Mouse (Mus musculus): ENCODE data around the gene Fry. TPM values are rescaled to one million over a fixed set of nuclear protein-coding genes. Genes with fewer than 3 reads are reported as not detected.

The Fry gene
- total and polyA plus RNA-seq, 2 experiments from 2014 or later: 47.6 to 130 TPM

DNA sequence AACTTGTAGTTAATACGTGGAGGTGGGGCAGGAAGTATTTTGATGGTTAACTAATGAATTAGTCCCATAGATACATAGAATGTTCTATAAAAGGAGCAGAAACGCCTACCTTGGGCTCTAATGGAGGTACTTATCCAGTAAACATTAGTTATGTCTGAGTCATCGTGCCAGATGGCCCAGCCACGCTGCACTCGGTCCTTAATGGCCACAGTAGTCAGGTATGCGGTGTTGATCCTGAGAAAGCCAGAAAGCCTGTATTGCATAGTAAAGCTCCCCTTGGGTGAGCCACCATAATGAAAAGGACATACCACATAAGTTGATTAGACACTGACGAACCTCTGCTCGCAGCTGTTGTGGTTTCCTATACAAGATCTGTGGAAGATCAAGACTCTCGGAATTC is 7.5 kb downstream of the Fry start:
- Histone ChIP-seq H3K4me1 (ENCODE audit: insufficient read depth) (peaks cover 6% of the 10 kb centered on the region; the same call in 1 of the 2 replicates), H3K27me3 (ENCODE audit: insufficient read depth, low read length) (no peaks in the 10 kb centered on the region), H3K36me3 (ENCODE audit: insufficient read depth) (no peaks in the 10 kb centered on the region), H3K27ac (ENCODE audit: low read depth, low read length) (no peak overlapping the region), H3K4me3 (ENCODE audit: low read depth, low read length) (no peak overlapping the region), H3K9me3 (ENCODE audit: low read length) (no peaks in the 10 kb centered on the region), H3K4me2 (ENCODE audit: low read depth) (no peak overlapping the region), H3K9ac (no peak overlapping the region)
- 90% methylated on average over 9 of the region's 9 CpGs for WGBS
- ATAC-seq (no peak), DNase-seq (no peak)
- TF ChIP-seq CTCF (IDR thresholded peaks at IDR 0.05; ENCODE audit: low read depth): no peak

DNA sequence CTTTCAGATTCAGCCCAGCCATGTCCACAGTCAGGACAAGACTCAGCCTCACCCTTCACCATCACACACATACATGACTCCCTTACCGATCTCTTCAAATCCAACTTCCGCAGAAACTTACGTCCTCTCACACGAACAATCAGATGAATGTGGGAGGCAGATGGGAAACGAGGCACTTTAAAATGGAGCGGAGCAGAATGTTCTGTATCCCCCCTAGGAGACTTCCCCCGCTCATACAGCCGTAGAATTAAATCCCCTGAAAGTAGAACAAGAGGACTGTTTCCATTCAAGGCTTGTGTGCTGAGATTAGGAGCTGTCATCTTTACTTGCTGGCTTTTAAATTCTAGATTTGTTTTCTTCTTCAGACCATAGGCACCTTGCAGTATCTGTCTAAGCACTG is 10.0 kb downstream of the Fry start:
- ATAC-seq (no peak), DNase-seq (no peak)
- Histone ChIP-seq H3K4me2 (ENCODE audit: low read depth) (no peak overlapping the region), H3K27ac (ENCODE audit: low read depth, low read length) (no peak overlapping the region), H3K27me3 (ENCODE audit: insufficient read depth, low read length) (no peaks in the 10 kb centered on the region), H3K9me3 (ENCODE audit: low read length) (no peaks in the 10 kb centered on the region), H3K4me1 (ENCODE audit: insufficient read depth) (peaks cover 7% of the 10 kb centered on the region; the same call in 1 of the 2 replicates), H3K9ac (no peak overlapping the region), H3K36me3 (ENCODE audit: insufficient read depth) (no peaks in the 10 kb centered on the region), H3K4me3 (ENCODE audit: low read depth, low read length) (no peak overlapping the region)
- no peak for TF ChIP-seq CTCF (IDR thresholded peaks at IDR 0.05; ENCODE audit: low read depth)
- 72% methylated on average over 8 of the region's 8 CpGs for WGBS

DNA sequence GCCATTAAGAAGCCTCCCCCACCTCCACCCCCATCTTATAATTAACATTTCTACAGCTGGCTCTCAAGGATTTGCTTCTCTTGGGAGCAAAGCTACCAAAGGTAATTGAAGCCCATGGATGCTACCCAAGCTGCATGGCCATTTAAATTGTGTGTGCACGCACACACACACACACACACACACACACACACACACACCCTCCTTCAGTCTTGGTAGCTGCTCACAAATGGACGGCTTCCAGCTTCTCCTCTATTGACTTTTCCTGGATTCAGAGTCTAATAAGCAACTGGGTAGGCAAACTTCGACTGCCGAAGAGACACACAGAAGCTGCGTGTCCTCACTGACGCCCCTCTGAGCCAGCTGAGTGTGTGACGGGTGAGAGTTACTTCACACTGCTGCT is 11.7 kb downstream of the Fry start:
- no peak overlapping the region for H3K9ac ChIP-seq
- H3K27me3 ChIP-seq (ENCODE audit: insufficient read depth, low read length): no peaks in the 10 kb centered on the region
- H3K27ac ChIP-seq (ENCODE audit: low read depth, low read length): no peak overlapping the region
- H3K36me3 ChIP-seq (ENCODE audit: insufficient read depth): no peaks in the 10 kb centered on the region
- no peak for TF ChIP-seq CTCF (IDR thresholded peaks at IDR 0.05; ENCODE audit: low read depth)
- H3K4me2 ChIP-seq (ENCODE audit: low read depth): no peak overlapping the region
- H3K9me3 ChIP-seq (ENCODE audit: low read length): no peaks in the 10 kb centered on the region
- ATAC-seq (no peak), DNase-seq (no peak)
- H3K4me1 ChIP-seq (ENCODE audit: insufficient read depth): peaks cover 7% of the 10 kb centered on the region; the same call in 1 of the 2 replicates
- H3K4me3 ChIP-seq (ENCODE audit: low read depth, low read length): no peak overlapping the region
- WGBS: 50% methylated on average over 7 of the region's 7 CpGs

DNA sequence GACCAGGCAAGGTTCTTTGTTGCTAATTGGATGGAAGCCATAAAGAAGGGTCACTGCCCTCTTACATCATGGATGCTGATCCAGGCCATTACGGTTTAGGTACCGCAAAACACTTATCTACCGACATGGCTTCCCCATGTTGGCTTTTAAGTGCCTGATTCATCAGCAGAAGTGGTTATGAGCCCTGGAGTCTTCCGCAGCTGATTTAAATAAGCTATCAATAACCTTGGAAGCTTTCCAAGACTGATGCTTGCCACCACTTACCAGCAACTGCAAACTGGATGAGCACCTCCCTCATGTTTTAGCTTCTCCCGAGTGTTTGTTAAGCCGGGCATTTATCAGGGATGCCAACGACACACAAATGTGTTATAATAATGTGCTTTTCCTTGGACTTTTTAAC is 12.7 kb downstream of the Fry start:
- Histone ChIP-seq H3K27me3 (ENCODE audit: insufficient read depth, low read length) (no peaks in the 10 kb centered on the region), H3K4me2 (ENCODE audit: low read depth) (no peak overlapping the region), H3K36me3 (ENCODE audit: insufficient read depth) (no peaks in the 10 kb centered on the region), H3K9me3 (ENCODE audit: low read length) (no peaks in the 10 kb centered on the region), H3K4me1 (ENCODE audit: insufficient read depth) (peaks cover 7% of the 10 kb centered on the region; the same call in 1 of the 2 replicates), H3K9ac (no peak overlapping the region), H3K27ac (ENCODE audit: low read depth, low read length) (no peak overlapping the region), H3K4me3 (ENCODE audit: low read depth, low read length) (no peak overlapping the region)
- WGBS: 49% methylated on average over 7 of the region's 7 CpGs
- no peak for TF ChIP-seq CTCF (IDR thresholded peaks at IDR 0.05; ENCODE audit: low read depth)
- DNase-seq: no peak
- ATAC-seq: no peak

DNA sequence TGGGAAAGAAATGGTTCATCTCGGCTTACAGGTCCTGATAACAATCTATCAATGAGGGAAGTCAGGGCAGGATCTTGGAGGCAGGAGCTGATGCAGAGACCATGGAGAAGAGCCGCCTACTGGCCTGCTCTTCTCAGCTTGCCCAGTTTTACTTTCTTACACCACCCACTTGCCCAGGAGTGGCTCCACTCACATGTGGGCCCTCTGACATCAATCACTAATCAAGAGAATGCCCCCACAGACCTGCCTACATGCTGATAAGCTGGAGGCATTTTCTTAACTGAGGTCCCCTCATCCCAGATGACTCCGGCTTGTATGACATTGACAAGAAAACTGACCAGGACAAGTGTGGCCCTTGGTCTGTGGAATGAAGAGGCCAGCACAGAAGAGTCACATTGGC is 16.2 kb downstream of the Fry start:
- Histone ChIP-seq H3K9ac (no peak overlapping the region), H3K4me2 (ENCODE audit: low read depth) (no peak overlapping the region), H3K9me3 (ENCODE audit: low read length) (no peaks in the 10 kb centered on the region), H3K4me1 (ENCODE audit: insufficient read depth) (peaks cover 7% of the 10 kb centered on the region; the same call in 1 of the 2 replicates), H3K27ac (ENCODE audit: low read depth, low read length) (no peak overlapping the region), H3K36me3 (ENCODE audit: insufficient read depth) (no peaks in the 10 kb centered on the region), H3K4me3 (ENCODE audit: low read depth, low read length) (no peak overlapping the region), H3K27me3 (ENCODE audit: insufficient read depth, low read length) (no peaks in the 10 kb centered on the region)
- ATAC-seq: no peak
- 94% methylated on average over 3 of the region's 3 CpGs for WGBS
- no peak for DNase-seq
- no peak for TF ChIP-seq CTCF (IDR thresholded peaks at IDR 0.05; ENCODE audit: low read depth)

DNA sequence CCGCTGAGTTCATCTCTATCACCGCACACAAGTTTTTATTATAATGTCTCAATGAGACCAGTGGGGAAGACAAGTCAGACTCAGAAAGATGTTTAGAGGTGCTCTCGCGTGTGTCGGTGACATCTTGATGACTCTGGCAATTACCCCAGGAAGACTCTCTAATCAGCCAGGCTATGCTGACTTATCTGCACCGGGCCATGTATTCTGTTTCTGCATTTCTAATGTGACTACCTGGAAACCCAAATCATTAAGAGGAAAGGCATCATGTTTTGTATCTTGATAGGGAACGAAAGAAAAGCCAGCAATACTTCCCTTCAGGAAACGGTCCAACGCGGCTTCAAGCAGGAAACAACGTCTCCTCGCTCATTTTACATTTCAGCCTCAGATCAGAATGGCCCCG is 17.1 kb downstream of the Fry start:
- Histone ChIP-seq H3K4me1 (ENCODE audit: insufficient read depth) (peaks cover 6% of the 10 kb centered on the region; the same call in 1 of the 2 replicates), H3K27ac (ENCODE audit: low read depth, low read length) (no peak overlapping the region), H3K27me3 (ENCODE audit: insufficient read depth, low read length) (no peaks in the 10 kb centered on the region), H3K4me2 (ENCODE audit: low read depth) (no peak overlapping the region), H3K9me3 (ENCODE audit: low read length) (no peaks in the 10 kb centered on the region), H3K9ac (no peak overlapping the region), H3K4me3 (ENCODE audit: low read depth, low read length) (no peak overlapping the region), H3K36me3 (ENCODE audit: insufficient read depth) (no peaks in the 10 kb centered on the region)
- WGBS: 90% methylated on average over 13 of the region's 13 CpGs
- DNase-seq (no peak), ATAC-seq (no peak)
- TF ChIP-seq CTCF (IDR thresholded peaks at IDR 0.05; ENCODE audit: low read depth): no peak

DNA sequence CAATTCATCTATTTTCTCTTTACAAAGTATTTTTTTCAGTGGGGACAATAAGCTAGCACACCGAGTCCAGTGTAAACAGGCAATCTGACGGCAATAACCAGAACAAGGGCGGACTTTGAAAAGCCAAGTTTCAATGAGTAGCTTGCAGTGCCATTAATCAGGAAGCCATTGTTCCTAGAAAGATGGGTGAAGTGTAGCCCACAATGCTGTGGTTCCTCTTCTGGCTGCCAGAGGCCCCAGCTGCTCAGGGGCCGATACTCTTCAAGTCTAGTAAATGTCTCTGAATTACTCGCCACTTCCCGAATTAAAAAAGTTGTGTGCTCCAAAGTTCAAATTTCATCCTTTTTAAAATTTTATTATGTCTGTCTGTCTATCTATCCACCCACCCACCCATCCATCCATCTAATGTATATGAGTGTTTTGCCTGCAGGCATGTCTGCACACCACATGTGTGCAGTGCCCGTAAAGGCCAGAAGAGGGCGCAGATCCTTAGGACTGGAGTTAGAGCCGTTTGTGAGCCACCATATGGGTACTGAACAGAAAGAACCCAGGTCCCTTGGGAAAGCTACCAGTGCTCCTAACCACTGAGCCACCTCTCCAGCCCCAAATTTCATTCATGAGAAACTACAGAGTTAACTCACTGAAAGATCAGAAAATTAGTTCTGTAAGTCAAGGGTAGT is 19.5 kb downstream of the Fry start:
- Histone ChIP-seq H3K9me3 (ENCODE audit: low read length) (no peaks in the 10 kb centered on the region), H3K4me3 (ENCODE audit: low read depth, low read length) (no peak overlapping the region), H3K27ac (ENCODE audit: low read depth, low read length) (no peak overlapping the region), H3K4me2 (ENCODE audit: low read depth) (no peak overlapping the region), H3K4me1 (ENCODE audit: insufficient read depth) (no peaks in the 10 kb centered on the region), H3K9ac (no peak overlapping the region), H3K36me3 (ENCODE audit: insufficient read depth) (no peaks in the 10 kb centered on the region), H3K27me3 (ENCODE audit: insufficient read depth, low read length) (no peaks in the 10 kb centered on the region)
- ATAC-seq (no peak), DNase-seq (no peak)
- peak; percentile 49 for TF ChIP-seq CTCF (IDR thresholded peaks at IDR 0.05; ENCODE audit: low read depth)
- WGBS: 67% methylated on average over 9 of the region's 9 CpGs
